Mouse (Mus musculus): Measurements from ENCODE around the gene Gm5269.

Gene Gm5269

DNA sequence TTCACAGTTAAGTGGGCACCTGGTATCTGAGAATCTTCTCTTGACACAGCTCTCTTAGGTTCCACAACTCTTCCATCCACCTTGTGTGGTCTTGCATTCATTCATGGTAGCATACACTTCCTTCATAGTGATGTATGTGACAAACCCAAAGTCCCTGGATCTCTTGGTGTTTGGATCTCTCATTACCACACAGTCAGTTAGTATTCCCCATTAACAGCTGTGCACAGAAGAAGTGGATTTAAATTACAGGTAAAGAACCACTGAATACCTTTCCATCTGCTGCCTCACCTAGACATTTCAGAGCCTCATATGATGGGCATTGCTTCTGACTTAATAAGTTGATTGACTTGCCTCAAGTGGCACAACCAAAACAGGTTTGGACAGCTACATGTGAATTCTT is at the start of gene Gm5269:
Gene Gm5269 (minus strand): TSS at position 101 of the 400 bp plus-strand sequence.
- no peak for DNase-seq (ENCODE audit: low spot score)

DNA sequence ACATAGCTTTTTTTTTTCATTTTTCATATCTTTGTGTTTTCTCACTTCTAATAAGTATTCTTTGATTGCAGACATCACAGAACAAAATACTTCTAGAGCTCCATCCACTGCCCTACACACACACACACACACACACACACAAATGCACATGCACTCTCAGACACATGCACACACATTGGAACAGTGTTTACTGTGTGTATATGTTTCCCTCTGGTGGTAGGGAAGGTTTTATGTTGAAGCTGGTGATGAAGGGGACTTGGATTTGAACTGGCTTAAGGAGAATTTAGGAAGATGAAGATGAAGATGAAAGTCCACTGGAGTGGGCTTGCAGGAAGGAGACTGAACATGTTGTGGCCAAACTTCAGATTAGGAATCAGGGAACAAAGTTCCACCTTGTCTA is 41.1 kb upstream of the Gm5269 start:
- no peak for DNase-seq (ENCODE audit: low spot score)

DNA sequence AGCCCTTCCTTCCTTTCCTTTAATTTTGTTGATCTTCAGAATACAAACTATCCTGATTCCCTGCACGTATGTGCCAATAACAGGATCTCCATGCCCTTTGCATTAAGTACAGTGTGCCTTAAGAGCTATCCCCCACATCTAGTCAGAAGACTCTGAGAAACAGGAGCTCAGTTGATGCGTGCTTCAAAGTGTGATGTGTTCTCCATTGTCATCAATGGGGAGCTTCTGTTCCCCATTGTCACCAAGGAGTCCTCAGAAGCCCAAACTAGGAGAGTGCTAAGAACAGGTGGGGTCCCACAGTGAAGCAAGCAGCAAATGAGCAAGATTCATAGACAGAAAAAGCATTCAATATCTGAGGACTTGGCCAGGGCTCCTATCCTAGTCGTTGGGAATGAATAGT is 36.8 kb upstream of the Gm5269 start:
- DNase-seq (ENCODE audit: low spot score), result no peak

DNA sequence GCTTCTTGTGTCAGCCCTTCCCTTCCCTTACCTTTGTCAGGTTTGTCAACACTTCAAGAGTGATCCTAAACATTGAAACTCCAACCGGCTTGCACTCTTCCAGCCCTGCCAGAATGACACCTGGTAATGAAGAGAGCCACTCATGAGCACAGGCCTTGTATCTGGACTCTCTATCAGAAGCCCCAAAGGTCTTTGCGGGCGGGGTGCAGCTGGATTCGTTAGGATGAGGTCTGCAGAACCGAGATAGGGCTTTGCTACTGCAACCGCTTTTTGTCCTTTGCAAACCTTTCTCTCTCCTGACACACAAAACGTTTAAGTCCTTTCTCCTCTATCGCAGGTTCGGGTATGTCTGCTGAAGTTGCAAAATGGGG is 36.3 kb upstream of the Gm5269 start, which contains the start of gene Slc40a1:
Gene Slc40a1 (minus strand): TSS at position 131 of the 371 bp plus-strand sequence.
- no peak for DNase-seq (ENCODE audit: low spot score)

DNA sequence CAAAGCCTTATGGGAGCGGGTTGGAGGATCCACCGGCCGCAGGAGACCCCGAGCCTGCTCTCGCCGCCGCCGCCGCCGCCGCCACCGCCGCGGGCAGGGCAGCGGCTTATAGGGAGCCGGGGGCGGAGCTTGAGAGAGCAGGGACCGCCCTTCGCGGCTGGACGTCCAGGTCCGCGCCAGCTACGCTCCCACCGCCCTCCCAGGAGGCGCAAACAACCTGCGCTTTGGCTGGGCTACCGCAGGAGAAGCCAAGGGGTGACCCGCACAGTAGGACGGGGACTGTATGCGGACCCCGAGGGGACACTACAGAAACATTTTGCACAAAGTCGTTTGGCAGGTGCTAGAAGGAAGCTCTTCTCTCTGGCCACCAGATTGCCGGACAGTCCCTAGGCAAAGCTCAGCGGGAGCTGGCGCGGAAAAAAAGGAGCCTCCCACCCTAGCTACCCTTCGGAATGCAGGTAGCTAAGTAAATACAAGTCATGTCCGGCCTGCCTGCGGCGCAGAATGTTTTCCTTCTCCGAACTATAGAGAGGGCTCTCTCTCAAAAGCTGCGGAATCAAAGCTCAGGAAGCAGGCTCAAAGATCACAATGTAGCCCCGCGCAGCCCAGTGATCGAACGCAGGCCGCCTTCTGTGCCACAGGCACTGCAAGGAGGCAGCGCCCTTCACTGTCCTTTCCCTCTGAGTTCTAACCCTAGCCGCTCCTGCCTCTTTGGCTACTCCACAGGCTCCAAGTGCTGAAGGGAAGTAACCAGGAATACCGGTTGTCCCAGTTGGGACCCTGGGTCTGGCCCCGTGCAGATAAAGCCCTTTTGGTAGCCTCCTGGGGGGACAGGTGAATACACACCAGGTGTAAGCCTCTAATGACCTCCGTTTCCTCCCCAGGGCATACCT is 35.7 kb upstream of the Gm5269 start:
- no peak for DNase-seq (ENCODE audit: low spot score)

DNA sequence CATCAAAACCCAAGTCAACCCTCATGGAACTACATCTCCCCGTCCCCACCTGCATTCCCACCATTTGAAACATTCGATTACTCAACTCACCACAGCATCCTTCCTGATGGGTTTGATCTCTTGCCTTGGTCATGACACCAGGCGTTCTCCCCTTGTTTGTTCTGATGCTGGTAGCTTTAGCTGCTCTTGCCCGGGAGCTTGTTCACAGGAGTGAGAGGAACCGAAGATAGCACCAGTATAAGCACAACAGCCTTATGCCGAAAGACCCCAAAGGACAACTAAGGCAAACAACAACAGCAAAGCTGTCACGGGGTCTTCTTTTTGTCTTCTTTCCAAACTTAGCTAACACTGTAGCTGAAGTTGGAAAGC is 35.0 kb upstream of the Gm5269 start:
- no peak for DNase-seq (ENCODE audit: low spot score)

DNA sequence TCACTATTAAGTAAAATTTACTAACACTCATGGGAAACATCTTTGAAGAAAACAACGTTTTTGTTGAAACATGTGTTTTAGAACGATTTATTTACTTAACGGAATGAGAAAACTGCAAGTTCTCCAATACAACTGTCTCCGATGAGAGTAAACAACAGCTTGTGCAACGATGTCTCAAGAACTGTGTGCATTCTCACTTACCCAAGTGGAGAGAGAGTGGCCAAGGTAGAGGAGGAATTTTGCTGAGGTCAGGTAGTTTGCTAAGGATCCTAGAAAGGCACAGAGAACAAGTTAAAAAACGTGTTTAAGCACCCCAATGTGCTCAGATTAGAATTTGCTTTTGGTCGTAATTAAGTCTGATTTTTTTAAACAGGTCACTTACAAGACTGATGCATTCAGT is 34.4 kb upstream of the Gm5269 start:
- no peak for DNase-seq (ENCODE audit: low spot score)

DNA sequence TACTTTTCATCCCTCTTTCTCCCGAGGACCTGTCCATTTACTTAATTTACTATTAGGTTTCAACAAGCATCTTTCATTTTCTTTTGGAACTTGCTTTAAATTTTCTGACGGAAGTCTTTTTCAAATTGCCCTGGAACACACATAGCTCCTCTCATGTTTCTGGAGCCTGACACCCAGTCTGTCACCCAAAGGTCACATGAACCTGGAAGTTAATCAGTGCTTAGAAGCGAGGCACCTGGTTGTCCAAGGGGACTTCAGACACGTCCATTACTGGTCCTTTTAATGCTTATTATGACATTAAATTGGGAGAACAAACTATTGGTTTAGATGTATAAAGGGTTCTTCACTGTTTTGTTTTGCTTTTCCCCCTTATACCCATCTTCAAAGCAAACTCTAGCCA is 33.2 kb upstream of the Gm5269 start:
- DNase-seq (ENCODE audit: low spot score), result no peak

DNA sequence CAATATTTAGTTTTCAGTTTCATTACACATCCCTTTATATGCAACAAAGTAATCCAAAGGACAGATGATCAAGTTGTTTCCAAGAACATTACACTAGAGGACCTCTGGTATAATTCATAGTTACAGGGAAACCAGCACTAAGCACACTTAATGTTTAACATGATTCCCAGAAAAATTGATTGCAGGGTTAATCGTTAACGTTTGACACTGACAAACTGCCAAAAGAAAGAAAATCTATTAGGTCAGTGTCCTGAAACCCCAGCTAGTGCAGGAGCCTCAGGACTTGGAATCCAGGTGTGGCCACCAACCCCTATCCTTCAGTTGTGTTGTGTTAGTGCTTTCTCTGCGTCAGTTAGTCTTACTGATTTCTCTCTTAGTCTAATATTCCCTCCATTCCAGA is 30.6 kb upstream of the Gm5269 start:
- DNase-seq (ENCODE audit: low spot score), result no peak

DNA sequence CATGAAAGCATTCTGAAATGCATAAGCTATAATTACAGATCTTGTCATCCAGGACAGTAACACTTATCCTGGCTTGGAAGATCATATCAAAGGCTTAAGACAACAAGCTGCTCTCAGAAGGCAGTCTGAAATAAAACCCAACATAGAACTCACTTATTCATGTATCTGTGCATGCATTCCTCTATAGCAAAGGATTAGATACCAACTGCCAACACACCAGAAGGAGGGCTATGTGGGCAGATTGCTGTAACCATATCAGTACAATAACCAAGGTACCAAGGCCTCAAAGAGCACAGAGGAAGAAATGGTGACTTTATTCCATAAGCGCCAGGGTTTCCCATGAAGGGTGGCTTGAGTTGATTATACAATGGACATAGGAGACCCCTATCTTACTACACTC is 29.7 kb upstream of the Gm5269 start:
- no peak for DNase-seq (ENCODE audit: low spot score)

DNA sequence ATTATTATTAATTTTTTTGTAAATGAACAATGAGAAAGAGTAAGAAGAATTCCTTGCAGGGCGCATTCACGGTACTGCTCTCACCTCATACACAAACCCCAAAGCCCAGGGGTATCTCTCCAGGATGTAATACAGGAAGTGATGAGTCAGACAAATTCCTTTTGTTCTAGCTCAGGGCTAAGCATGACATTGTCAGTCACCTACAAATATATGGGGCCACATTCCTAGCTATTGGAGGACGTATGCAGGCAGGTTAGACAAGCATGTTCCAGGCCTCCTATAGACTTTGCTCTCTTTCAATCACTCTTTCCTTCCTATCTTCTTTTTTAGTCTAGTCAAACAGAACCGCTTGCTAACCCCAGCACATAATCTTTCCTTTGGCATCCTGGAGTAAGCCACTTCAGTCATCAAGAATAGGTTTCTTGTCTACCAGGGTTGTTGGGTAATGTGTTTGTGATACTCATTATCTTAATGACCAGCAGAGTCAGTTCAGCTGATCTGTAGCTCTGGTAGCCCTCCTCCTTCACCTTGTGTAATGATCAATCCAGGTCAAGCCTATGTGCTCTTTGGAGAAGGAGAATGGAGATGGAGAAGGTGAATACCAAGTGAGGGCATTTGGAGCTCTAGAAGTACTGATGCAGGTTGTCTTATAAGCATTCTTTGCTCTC is 27.2 kb upstream of the Gm5269 start:
- no peak for DNase-seq (ENCODE audit: low spot score)

DNA sequence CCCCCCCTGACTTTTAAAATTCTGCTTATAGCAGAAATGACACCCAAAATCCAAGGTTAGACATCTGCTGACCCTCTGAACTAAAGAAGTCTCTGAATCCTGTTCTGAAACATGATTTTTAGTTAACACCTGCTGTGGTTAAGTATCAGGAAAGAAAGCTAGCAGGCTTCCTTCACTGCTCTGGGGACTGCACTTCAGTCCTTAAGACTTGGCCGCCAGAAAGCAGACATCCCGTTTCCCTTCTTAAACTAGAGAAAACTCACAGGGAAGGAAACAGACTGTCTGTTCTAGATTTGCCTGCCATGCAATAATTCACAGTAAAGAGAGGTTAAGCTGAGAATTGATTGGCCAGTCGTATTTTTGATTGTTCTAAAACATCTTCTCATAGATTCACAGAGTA is 26.1 kb upstream of the Gm5269 start:
- DNase-seq (ENCODE audit: low spot score), result no peak

DNA sequence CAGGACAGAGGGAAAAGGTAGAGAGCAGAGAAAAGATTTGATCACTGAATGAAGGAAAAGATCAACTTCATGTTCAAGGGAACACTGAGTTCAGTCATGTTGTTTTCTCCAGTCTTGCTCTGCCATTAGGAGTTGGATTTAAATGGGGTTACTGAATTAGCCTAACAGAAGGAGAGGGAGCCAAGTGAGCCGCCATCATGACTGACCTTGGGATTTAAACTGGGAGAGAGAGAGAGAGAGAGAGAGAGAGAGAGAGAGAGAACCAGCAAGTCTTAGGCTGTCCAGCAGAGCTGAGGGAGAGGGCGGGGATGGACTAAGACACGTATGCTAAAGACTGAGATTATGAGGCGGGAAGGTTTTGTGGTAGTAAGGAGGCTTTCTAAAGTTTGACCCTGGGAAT is 24.2 kb upstream of the Gm5269 start:
- no peak for DNase-seq (ENCODE audit: low spot score)

DNA sequence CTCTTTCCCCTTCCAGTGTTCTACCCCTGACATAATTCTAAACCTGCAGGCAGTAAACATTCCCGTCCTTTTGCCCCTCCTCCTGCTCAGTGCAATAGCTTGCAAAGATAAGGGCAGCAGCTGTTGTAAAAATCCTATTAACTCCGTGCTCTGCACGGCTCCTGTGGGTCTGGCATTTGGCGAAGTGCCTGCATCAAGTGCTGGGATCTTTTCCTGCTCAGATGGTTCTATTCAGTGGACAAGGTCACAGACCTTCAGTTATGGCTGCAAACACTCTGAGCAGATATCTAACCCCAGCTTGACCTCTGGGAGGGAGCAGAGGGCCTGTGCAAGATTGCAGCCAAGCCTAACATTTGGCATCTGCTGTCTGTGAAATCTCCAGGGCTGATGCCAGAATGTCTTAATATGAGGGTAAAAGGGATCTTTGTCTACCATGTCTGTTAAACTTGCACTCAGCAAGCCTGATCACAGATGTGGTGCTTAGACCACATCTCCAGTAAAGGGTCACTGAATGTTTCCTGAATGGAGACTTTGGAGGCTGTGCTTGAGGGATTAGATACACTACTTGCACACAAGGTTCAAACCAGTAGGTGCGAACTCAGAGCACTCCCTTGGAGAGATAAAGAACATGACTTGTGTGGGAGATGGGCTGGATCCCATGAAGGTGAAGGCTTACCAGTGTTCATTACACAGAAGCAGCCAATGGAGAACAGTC is 15.2 kb upstream of the Gm5269 start:
- DNase-seq (ENCODE audit: low spot score), result no peak

DNA sequence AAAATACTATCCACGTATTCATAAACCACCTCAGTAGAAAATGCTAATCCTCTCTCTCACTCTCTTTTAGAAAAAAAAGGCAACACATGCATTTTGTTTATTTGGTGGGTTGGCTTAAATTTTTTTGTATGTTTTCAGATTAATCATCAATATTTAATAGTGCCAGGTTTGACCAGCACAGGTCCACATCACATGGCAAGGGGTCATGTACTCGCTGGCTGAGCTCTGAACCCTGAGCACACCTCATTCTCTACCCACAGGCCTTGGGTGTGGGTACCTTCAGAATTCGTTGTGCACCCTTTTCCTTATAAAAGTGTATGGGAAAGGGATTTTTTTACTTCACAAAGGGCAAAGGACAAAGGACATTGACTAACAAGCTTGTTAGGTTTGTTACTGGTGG is 14.1 kb upstream of the Gm5269 start:
- DNase-seq (ENCODE audit: low spot score), result no peak

DNA sequence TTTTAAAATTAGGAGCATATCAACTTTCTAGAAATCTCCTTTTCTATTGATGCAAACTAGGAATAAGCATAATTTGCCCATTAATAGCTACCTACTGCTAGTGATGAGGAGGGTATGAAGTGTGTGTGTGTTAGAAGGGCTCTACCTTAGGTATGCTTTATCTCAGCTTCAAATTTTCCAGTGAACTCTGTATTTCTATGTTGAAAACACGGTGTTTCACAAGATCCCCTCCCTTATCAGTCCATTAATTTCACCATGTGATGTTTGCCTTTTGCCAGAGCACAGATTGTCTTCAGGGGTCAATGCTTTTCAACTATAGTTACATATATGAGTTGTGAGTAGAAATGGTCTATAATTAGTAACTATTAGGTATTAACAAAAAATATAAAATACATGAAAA is 8.0 kb upstream of the Gm5269 start:
- DNase-seq (ENCODE audit: low spot score), result no peak

DNA sequence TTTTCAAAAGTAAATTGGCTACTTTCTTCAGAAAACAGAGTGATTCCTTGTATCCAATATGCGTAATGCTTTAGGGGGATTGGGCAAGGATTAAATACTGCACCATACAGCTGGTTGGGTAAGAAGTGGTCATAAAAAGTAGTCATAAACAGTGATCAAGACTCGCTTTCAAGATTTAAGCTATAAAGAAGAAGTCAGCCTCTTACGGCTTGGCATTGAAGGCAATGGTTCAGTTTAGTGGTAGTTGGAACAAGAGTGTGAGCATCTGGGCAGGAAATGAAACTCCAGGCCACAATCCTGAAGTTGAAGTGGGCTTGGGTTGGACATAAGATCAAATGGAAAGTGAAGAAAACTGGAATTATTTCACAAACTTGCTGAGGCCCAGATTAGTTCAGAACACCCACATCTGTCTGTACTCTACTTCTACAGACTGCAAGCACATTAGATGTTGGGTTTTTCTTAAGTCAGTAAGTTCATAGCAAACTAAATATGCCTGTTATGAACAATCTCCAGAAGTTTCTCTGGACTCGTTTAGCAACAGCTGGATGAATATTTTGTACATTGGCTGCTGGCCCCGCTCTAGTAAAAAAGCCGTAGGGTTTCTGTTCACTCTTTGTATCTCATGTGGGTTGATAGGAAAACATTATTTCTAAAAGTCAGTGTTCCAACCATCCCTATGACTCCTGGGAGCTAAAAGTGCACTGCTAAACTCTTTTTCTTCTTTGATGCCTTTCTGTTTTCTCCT is 4.3 kb upstream of the Gm5269 start:
- DNase-seq (ENCODE audit: low spot score), result no peak

DNA sequence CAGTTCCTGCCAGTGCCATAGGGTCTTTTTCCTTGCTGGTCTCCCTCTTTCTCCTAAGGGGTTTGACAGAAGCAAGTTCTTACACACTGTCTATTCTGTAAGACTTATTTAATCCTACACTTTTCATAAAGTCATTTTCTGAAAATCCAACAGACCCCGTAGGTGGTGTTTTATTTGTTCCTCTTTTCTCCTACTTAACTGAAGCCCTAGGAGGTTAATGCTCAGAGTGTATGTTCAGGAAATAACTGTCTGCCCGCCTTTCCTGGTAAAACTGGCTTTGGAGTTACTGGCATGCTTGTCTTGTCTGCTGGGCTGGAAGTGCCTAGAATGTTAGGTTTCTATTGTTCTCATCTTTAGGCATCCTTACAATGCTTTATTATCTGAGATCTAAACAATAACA is 1.9 kb upstream of the Gm5269 start:
- no peak for DNase-seq (ENCODE audit: low spot score)

DNA sequence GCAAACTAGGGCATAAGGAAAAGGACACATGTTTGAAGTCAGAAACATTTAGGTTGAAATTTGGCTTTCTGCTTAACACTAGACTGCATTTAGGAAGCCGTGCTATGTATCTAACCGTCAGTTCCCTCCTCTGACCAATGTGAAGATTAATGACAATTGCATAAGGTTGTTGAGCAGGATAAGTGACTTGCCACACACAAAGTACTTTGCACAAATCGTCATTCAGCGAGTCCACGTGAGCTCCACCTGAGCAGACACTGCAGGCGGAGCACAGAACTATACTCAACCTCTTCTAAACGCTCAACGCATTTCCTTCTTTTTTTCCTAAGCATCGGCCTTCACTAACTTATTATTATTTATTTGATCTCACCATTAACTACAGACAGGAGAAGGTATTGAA is 3.3 kb downstream of the Gm5269 start:
- no peak for DNase-seq (ENCODE audit: low spot score)

DNA sequence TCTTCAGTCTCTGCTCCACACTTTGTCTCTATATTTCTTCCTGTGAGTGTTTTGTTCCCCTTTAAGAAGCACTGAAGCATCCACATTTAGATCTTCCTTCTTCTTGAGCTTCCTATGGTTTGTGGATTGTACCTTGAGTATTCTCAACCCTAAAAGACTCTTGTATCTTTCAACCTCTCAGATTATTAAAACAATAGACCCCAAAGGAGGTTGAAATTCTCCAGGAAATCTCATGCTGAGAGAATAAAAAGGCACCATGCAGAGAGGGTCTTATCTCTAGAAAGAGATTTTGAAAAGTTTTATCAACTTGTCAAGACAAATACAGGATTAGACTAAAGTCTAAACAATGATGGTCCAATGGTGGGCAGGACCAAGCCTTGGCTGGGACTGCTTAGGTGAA is 6.7 kb downstream of the Gm5269 start:
- no peak for DNase-seq (ENCODE audit: low spot score)

DNA sequence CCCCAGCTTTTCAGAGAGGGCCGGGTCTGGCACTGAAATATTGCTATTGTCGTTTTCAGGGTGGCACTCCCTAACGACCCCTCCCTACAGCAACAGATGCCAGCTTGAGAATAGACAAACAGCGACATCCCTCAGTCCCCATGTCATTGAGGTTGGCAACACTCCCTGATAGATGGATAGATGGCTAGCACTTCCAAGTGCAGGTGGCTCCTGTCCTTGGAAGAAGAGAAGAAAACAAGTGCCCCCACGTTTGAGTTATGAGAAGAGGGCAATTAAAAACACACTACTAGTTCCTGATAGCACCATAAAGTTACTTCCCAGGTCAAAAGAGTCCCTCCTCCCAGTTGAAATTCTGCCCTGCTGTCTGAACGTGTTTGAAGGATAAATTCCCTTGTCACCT is 8.0 kb downstream of the Gm5269 start:
- no peak for DNase-seq (ENCODE audit: low spot score)

DNA sequence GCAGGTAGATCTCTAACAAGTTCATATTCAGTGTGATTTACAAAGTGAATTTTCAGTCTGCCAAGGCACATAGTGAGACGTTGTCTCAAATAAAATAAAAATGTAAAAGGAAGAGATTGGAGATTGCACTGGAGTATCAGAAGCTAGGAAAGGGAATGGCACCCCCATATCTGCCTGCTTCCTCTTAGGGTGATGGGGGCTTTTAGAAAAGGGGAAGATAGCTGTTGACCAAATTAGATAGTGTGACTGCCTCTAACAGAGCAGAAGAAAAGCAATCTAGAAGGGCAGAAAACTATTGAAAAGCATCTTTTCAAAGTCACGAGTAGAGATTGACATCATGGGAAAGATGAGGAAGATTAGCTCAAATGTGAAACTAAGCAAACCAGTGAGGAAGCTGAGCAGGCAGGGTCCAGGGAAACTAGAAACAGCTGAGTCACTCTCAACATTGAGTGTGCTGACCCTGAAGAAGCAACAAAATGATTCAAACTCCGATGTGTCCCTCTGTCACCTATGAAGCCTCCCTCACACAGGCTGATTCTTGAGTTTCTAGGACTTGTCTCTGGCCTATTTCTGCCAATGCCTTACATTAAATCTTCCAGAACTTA is 8.7 kb downstream of the Gm5269 start:
- no peak for DNase-seq (ENCODE audit: low spot score)
